Mouse (Mus musculus) stomach, embryonic 16.5 days (tissue): ENCODE data around the gene Irf5. TPM values are rescaled to one million over a fixed set of nuclear protein-coding genes. Genes with fewer than 3 reads are reported as not detected.
"Not testable (repeated sequence)": the region's sequence is repeated elsewhere in the genome, so short reads cannot be mapped to it uniquely, and the experiment has no call there.

Experiments used
- ATAC-seq: fragments of 200-750 bp; cut with Nextera tagmentation; 2 replicates; pipeline ENCODE4 v1.8.0; 2017; ENCODE audit warnings: moderate number of reproducible peaks, moderate TSS enrichment; ENCODE audit not compliant: insufficient read depth, low FRiP score
- H3K27ac ChIP-seq: fragments of 300-500 bp; sonication (generic); 2 replicates; pipeline ENCODE4 v1.5.1; 2014; ENCODE audit warnings: low read length
- H3K27me3 ChIP-seq: fragments of 300-500 bp; sonication (generic); 2 replicates; pipeline ENCODE4 v1.6.1; 2014; ENCODE audit warnings: low read length, control low read depth, mixed read lengths; ENCODE audit not compliant: control insufficient read depth, insufficient read depth
- H3K36me3 ChIP-seq: fragments of 300-500 bp; sonication (generic); 2 replicates; pipeline ENCODE4 v1.6.1; 2014; ENCODE audit warnings: low read length; ENCODE audit not compliant: control insufficient read depth, insufficient read depth
- H3K4me1 ChIP-seq: fragments of 300-500 bp; sonication (generic); 2 replicates; pipeline ENCODE4 v1.6.1; 2014; ENCODE audit warnings: low read length, control low read depth, mixed read lengths; ENCODE audit not compliant: control insufficient read depth, insufficient read depth
- H3K4me2 ChIP-seq: fragments of 300-500 bp; sonication (generic); 2 replicates; pipeline ENCODE4 v1.6.1; 2014; ENCODE audit warnings: low read depth, low read length, mixed read lengths
- H3K4me3 ChIP-seq: fragments of 300-500 bp; sonication (generic); replicated peaks from 2 replicates; pipeline ENCODE4 v1.5.1; 2014; ENCODE audit warnings: mild to moderate bottlenecking, low read length
- H3K9ac ChIP-seq: fragments of 300-500 bp; sonication (generic); 2 replicates; pipeline ENCODE4 v1.6.1; 2014; ENCODE audit warnings: low read length
- H3K9me3 ChIP-seq: fragments of 300-500 bp; sonication (generic); replicated peaks from 2 replicates; pipeline ENCODE4 v1.6.1; 2016; ENCODE audit warnings: low read length, control low read depth; ENCODE audit not compliant: control insufficient read depth
- WGBS: fragments of 180-500 bp; shearing (Covaris S2); extraction: QIAGEN DNeasy Blood & Tissue Kit; methylation state at CpG from one replicate; pipeline ENCODE4 v1.1.7; 2014; 5-methylcytosine and 5-hydroxymethylcytosine counted together
- polyA plus RNA-seq: library from polyadenylated mRNA; unstranded; fragments of >200 nt; fragmentation: Nextera tagmentation; extraction: Ambion mirVana; gene quantifications from 2 replicates; pipeline ENCODE4 v1.2.1, GENCODE M21; 2015

Gene Irf5
- polyA plus RNA-seq, 1 experiment from 2014 or later: 14.0 TPM

DNA sequence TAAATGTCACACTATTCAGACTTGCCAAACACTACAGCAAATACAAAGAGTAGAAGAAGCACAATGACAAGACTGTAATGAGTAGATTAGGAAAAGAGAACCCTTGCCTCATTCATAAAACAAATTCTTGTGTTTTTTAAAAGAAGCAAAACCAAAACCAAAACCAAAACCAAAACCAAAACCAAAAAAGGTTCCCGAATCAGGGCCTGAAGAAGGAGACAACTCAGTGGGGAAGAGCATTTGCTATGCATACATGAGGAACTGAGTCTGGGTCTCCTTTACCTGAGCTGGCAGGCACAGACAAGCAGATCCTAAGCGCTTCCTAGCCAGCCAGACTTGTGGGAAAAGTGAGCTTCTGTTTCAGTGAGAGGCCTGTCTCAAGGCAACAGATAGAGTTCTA is 30.7 kb downstream of the Irf5 start:
- Histone ChIP-seq H3K4me1 (no peaks in the 10 kb centered on the region), H3K4me2 (no peak overlapping the region), H3K36me3 (peaks cover 22% of the 10 kb centered on the region; the same call in 1 of the 2 replicates), H3K27ac (no peak overlapping the region), H3K27me3 (no peaks in the 10 kb centered on the region), H3K9ac (no peak overlapping the region), H3K9me3 (no peaks in the 10 kb centered on the region), H3K4me3 (no peak overlapping the region)
- ATAC-seq: no peak
- WGBS: 93% methylated on average over 2 of the region's 2 CpGs

GRCm38 (mm10) chr6:29576388-29576787 is 50.0 kb downstream of the Irf5 start:
- not testable (repeated sequence) for H3K4me1 ChIP-seq, H3K4me2 ChIP-seq, ATAC-seq, H3K9me3 ChIP-seq, H3K4me3 ChIP-seq, H3K9ac ChIP-seq, H3K27ac ChIP-seq, H3K27me3 ChIP-seq
- H3K36me3 ChIP-seq: peaks cover 15% of the 10 kb centered on the region
- 93% methylated on average over 3 of the region's 3 CpGs for WGBS

DNA sequence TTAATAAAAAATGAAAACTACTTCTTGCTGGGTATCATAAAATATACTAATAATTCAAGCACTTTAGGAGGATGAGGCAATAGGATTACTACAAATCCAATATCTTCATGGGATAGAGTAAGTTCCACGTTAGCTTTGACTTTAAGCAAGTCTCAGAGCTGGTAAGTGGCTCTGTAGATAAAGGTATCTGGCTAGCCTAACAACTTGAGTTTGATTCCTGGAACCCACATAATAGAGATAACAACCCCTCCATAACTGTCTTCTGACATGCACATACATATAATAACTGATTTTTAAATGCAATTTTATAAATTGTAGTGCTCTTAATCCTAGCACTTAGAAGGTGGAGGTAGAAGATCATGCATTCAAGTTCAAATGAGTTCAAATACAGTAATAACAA is 54.3 kb downstream of the Irf5 start:
- H3K4me1 ChIP-seq: no peaks in the 10 kb centered on the region
- no peak overlapping the region for H3K4me2 ChIP-seq
- H3K36me3 ChIP-seq: peaks cover 23% of the 10 kb centered on the region
- no peak overlapping the region for H3K27ac ChIP-seq
- WGBS: 83% methylated on average over 1 of the region's 1 CpGs
- ATAC-seq: no peak
- H3K9me3 ChIP-seq: 0 out of 2 replicates have a peak, but pooled peaks cover 4% of the 10 kb centered on the region
- H3K9ac ChIP-seq: no peak overlapping the region
- no peak overlapping the region for H3K4me3 ChIP-seq
- no peaks in the 10 kb centered on the region for H3K27me3 ChIP-seq

DNA sequence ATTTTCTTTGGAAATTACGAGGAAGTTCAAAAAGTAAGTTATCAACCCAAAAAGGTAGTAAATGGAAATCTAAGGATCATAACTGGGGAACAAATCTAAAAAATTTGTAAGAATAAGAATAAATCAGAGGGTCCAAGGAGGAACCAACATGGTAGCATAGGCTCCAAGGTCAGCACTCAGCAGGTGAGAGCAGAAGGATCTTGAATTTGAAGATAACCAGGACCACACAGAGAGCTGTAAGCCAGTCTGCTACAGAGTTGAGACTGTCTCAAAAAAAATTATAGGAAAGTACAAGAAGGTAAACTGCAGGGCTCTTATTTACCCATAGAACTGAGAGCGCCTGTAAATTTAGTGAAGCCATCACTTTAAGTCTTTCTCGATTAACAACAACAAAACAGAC is 54.8 kb downstream of the Irf5 start:
- ATAC-seq: no peak
- Histone ChIP-seq H3K9ac (no peak overlapping the region), H3K27me3 (no peaks in the 10 kb centered on the region), H3K4me2 (no peak overlapping the region), H3K36me3 (peaks cover 23% of the 10 kb centered on the region), H3K9me3 (0 out of 2 replicates have a peak, but pooled peaks cover 4% of the 10 kb centered on the region), H3K27ac (no peak overlapping the region), H3K4me3 (no peak overlapping the region), H3K4me1 (no peaks in the 10 kb centered on the region)
- 88% methylated on average over 3 of the region's 3 CpGs for WGBS

Other genes with a start within 250 kb of the Irf5 start
- 0.28 and 0.31 TPM in 2 replicates for gene Fam71f2, start 247.0 kb upstream of the Irf5 start, polyA plus RNA-seq
- gene Fam71f1, start 207.5 kb upstream of the Irf5 start, polyA plus RNA-seq: not detected in 2 replicates
- gene Calu, start 178.6 kb upstream of the Irf5 start, polyA plus RNA-seq: 391 and 420 TPM in 2 replicates
- gene Opn1sw, start 138.2 kb upstream of the Irf5 start, polyA plus RNA-seq: 0.86 and 1.1 TPM in 2 replicates
- 14.4 and 15.4 TPM in 2 replicates for gene Ccdc136, start 130.3 kb upstream of the Irf5 start, polyA plus RNA-seq
- gene Flnc, start 93.4 kb upstream of the Irf5 start, polyA plus RNA-seq: 15.8 and 21.8 TPM in 2 replicates
- gene Atp6v1f, start 58.9 kb upstream of the Irf5 start, polyA plus RNA-seq: 228 and 239 TPM in 2 replicates
- not detected in 2 replicates for gene Atp6v1fnb, start 55.2 kb upstream of the Irf5 start, polyA plus RNA-seq
- 16.9 TPM in 2 replicates for gene Kcp, start 18.7 kb upstream of the Irf5 start, polyA plus RNA-seq
- 75.1 and 84.9 TPM in 2 replicates for gene Tnpo3, start 83.3 kb downstream of the Irf5 start, polyA plus RNA-seq
- gene Tspan33, start 167.6 kb downstream of the Irf5 start, polyA plus RNA-seq: 4.0 and 5.2 TPM in 2 replicates
- 20.1 and 23.6 TPM in 2 replicates for gene Smo, start 208.9 kb downstream of the Irf5 start, polyA plus RNA-seq
- 45.8 and 48.0 TPM in 2 replicates for gene Ahcyl2, start 241.4 kb downstream of the Irf5 start, polyA plus RNA-seq